Mouse (Mus musculus) ovary, adult 18-20 months (tissue): Measurements from ENCODE around the gene Mmp7.

Experiments
- DNase-seq: peaks from one replicate; pipeline ENCODE4 v3.0.0; 2022; ENCODE audit warnings: low spot score, mixed read lengths

Mmp7 gene

DNA sequence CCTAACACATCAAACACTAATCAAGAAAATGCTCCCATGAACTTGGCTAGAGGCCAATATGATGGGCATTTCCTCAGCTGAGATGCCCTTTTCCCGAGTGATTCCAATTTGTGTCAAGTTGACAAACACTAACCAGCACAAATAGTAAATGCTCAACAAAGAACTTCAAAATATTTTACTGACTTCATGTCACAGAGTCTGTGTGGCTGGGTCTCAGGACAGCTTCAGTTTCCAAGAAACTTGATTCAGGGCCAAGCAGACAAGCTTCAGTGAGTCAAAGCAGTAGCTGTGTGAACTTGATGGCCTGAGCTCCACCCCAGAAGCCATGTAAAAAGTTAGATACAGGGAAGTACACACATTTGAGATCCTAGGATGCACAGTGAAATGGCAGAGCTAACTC, 52.3 kb downstream of the Mmp7 start:
- no peak for DNase-seq

DNA sequence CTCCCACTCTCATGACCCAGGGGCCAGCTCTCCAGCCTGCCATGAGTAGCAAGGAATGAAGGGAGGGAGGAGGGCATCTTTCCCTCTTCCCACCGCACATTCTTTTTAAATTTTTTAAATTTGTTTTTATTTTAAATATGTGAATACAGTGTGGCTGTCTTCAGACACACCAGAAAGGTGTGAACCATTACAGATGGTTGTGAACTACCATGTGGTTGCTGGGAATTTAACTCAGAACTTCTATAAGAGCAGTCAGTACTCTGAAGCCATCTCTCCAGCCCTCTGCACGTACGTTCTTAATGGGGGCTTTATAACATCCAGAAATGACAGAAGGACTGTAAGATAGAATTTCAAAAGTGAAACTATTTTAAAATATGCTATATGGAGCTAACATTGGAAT, 57.0 kb downstream of the Mmp7 start:
- no peak for DNase-seq
